Mouse (Mus musculus): ENCODE measurements around the gene Acot6.

Gene Acot6

DNA sequence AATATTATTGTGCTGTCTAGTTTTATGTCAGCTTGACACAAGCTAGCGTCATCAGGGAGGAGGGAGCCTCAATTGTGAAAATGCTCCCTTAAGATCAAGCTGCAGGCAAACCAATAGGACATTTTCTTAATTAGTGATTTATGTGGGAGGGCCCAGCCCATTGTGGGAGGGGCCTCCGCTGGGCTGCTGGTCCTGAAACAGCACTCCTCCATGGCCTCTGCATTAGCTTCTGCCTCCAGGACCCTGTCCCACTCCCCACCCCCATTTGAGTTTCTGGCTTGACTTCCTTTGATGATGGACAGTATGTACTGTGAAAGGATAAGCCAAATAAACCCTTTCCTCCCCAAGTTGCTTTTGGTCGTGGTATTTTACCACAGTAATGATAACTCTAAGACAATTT is 6.6 kb downstream of the Acot6 start:
- no peak for DNase-seq (ENCODE audit: low spot score)

DNA sequence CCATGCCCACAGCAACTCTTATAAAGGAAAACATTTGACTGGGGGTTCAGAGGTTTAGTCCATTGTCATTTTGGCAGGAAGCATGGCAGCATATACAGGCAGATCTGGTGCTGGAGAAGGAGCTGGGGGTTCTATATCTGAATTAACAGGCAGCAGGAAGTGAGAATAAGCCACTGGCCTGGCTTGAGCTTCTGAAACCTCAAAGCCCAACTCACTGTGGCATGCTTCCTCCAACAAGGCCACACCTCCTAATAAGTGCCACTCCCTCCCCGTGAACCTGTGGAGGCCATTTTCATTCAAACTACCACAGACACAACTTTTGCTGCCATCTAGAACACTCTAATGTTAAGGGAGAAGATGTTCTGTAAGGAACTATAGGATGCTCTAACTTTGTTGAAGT is 7.2 kb downstream of the Acot6 start:
- DNase-seq (ENCODE audit: low spot score): no peak

DNA sequence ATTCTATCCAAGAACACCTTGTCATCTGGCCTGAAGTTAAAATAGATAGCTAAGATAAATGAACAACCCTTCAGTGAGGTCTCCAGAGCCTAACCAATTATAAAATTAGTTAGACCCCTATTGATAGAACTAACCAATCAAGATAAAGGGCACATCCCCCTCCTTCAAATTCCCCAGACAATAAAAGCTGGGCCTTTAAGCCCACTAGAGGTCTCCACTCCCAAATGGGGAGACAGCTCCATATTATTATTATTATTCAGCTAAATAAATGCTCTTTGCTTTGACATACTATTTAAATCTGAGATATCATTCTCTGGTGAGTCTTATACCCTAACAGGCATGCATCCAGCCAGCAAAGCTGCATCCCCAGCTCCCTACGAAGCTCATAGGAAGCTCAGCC is 9.5 kb downstream of the Acot6 start:
- no peak for DNase-seq (ENCODE audit: low spot score)

DNA sequence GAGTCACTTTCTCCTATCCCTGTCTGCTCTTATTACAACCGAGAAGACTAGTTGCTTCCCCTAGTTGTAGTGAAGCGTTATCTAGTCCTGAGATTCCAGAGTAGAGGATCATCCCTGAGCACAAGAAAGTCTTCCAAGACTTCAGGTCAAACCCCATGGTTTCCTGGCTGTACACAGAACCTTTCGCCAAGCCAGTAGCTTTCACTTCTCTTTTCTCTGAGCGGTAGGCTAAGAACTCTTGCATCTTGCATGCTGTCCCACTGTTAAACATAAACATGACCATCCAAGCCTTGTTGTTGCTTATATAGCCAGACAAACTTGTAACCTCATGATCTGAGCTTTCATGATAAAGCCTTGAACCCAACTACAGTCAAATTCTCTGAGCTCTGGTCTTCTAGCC is 10.4 kb downstream of the Acot6 start:
- DNase-seq (ENCODE audit: low spot score): no peak

DNA sequence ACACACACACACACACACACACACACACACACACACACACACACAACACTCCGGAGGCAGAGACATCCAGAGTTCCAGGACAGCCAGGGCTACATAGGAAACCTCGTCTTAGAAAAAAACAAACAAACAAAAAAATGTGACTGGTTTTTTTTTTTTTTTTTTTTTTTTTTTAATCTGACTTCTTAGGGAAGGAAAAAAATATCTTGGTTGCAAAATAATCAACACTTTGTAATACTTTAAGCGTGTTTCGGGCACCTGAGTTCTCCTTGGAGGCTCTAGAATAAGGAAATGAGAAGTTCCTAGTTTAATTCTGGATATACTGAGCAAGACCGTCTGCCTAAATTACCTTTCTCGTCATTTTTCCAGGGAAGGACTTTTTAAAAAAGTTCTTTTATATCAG is 13.2 kb downstream of the Acot6 start:
- no peak for DNase-seq (ENCODE audit: low spot score)

DNA sequence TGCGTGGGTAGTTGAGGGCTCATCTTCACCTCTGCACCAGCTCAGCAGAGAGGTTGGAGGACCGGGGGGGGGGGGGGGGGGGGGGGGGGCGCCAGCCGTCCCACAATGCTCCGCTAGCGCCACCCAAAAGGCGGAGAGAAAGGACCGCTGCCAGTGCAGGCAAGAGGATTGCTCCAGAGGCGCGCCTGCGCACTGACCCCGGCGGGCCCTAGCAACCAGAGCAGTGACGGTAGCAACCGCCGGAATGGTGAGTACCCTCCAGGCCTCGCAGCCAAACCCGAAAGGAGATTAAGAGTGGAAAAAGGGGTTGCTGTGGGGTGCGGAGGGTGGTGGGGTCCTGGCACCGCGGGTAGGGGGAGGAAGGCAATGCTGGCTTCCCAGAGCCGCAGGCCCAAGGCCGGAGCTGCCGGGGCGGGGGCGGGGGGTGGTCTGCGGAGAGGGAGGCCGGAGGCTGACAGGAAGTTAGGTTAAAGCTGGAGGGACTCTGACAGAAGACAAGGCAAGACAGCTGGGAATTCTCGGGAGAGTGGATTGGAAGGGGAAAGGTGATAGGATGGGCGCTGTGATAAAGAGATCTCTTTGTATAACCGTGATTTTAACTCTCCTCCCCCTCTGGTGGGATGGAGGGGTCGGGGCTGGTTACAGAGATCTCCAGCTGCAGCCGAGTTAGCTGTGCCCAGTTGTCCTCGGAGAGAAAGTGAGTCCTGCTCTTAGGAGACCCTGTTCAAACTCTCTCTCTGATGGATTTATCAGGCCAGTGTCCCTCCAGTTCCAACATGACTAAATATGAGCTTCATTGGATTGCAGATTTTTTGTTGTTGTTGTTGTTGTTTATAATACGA is 13.9 kb downstream of the Acot6 start, which contains the start of gene Dnal1:
Dnal1 (plus strand) TSS at position 214 of the 842 bp plus-strand sequence.
- peak; percentile 80 for DNase-seq (ENCODE audit: low spot score)

DNA sequence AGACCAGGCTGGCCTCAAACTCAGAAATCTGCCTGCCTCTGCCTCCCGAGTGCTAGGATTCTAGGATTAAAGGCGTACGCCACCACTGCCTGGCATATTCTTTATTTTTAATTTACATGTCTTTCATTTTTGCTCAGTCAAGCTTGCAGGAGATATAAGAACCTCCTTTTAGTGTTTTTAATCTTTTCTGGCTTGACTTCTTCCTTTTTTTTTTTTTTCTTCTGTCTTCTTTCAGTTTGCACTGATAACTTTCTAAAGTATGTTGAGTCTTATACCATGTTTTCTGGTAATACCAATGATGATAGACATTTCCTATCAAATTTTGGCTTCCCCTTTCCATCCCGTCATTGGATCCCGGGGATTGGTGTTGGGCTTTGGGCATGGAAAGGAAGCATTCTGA is 19.1 kb downstream of the Acot6 start:
- no peak for DNase-seq (ENCODE audit: low spot score)

DNA sequence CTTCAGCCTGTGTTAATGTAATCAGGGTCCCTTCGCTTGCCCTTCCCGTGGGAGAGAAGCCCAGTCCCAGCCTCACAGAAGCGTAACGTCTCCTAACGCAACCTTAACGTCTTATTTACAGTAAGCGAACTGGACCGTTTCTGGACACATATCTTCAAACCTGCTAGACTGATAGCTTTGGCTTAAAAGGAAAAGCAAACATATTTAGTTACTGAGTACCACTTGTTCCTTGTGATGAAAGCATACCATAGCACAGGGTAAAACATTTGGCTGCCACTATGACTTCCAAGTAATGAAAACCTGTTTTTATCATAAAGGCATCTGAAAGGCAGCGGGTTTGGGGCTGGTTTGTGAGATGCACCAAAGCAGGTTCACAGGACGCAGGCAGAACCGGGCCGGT is 25.4 kb downstream of the Acot6 start:
- no peak for DNase-seq (ENCODE audit: low spot score)

DNA sequence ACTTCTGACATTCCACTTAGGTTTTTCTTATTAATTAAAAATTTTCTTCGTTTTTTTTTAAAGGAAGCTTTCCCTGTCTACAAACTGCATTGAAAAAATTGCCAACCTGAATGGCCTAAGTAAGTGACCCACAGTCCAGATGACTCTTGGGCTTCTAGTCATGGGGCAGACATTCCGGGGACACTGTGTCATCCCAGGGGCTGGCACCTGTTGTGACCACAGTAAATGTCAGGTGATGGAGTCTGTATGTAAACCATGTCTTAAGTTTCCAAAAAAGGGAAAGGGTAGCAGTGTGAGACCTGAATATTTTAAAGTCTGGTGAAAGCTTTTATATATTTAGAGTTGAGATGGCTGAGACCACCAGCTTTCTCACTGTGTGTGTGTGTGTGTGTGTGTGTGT is 26.4 kb downstream of the Acot6 start:
- DNase-seq (ENCODE audit: low spot score): no peak

DNA sequence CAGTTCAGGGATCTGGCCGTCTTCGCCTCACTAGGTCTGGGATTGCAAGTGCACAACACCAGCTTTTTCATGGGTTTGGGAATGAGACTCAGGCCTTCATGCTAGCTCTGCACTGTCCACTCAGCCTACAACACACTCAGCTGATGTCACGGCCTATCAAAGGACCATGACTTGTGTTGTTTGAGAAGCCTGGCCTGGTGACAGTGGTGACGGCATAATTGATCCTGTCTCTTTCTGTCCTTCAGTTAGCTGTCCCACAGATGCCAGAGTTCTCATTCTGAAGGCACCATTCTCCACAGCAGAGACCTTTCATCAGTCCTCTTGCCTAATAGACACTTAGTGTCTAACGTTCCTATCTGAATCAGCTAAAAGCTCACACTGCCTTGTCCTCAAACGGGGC is 28.1 kb downstream of the Acot6 start:
- DNase-seq (ENCODE audit: low spot score): no peak

DNA sequence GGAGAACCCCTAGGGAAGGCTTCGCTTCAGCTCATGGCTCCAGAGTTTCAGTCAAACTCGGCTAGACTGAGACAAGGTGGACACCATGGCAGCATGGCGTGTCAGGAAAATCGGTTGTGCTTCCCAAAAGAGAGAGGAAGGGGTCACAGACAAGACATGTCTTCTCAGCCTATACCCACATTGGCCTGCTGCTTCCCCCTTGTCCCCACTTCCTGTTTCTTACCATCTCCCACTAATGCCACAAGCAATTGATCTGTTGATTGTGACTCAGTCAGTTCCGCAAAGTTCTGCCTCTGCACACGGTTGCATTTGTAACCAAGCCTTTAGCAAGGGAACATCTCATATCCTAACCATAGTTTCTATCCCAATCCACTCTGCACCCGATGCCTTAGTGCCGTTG is 29.5 kb downstream of the Acot6 start:
- DNase-seq (ENCODE audit: low spot score): no peak

DNA sequence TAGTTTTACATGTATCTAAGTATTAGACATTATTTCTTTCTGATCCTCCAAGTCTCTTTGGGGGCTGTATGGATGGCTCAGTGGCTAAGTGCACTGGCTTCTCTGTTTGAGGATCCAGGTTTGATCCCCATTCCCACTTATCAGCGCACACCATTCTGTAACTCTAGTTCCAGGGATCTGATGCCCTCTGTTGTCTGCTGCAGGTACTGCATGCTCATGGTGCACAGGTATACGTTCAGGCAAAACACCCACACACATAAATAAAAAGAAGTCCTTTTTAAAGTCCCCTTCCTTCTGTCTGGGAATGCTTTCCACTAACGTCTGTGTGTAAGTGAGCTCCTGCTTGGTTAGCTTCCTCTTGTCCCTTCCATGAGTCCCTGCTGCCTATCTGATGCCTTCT is 31.8 kb downstream of the Acot6 start:
- no peak for DNase-seq (ENCODE audit: low spot score)

DNA sequence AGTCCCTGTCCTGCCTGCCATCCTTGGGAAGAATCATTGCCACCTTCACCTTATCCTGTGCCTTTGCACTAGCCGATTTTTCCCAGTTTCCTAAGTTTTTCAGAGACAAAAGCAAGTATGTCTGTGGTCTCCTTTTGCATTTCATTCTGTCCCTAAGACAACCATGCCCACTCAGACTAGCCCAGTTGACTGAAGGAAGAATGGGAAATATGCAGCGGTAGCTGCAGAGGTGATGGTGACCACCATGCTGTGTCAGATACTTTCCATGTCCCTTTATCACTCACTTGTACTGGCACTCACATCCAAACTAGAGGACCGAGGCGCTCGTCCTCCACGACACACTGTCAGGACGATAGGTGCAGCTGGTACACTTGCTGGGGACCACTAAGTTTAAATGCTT is 36.7 kb downstream of the Acot6 start:
- no peak for DNase-seq (ENCODE audit: low spot score)

DNA sequence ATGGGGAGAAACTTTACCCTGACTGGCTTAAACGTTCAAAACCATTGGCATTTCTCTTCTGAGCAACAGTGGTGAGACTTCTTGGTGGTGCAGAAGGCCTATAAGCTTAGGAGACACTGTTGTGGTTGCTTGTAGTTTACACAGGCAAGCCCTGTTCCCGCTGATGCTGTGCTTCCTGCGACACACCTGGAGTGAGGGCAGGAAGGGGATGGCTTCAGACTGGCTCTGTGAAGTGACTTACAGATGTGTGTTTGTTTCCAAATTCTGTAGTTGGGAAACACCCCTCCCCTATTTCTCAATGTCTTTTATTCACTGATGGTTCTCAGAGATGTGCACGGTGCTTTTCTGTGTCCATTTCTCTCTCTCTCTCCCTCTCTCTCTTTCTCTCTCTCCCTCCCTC is 39.7 kb downstream of the Acot6 start:
- DNase-seq (ENCODE audit: low spot score): no peak

DNA sequence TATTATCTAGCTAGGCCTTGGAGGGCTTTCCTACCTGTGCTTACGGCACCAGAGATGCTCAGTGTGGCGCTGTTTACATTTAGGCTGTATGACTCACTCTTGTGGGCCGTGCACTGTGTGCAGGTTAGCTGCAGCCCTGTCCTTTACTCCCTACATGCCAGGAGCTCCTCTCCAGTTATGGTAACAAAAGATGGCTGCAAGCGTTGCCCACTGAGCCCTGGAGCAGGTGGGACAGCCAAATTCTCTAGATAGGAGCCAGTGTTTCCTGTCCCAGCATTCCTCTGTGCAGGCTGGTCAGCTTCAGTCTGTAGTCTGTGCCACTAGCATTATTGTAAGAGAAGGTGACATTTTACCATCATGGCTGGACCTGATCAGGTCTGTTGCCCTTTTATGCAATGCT is 40.8 kb downstream of the Acot6 start:
- DNase-seq (ENCODE audit: low spot score): no peak

DNA sequence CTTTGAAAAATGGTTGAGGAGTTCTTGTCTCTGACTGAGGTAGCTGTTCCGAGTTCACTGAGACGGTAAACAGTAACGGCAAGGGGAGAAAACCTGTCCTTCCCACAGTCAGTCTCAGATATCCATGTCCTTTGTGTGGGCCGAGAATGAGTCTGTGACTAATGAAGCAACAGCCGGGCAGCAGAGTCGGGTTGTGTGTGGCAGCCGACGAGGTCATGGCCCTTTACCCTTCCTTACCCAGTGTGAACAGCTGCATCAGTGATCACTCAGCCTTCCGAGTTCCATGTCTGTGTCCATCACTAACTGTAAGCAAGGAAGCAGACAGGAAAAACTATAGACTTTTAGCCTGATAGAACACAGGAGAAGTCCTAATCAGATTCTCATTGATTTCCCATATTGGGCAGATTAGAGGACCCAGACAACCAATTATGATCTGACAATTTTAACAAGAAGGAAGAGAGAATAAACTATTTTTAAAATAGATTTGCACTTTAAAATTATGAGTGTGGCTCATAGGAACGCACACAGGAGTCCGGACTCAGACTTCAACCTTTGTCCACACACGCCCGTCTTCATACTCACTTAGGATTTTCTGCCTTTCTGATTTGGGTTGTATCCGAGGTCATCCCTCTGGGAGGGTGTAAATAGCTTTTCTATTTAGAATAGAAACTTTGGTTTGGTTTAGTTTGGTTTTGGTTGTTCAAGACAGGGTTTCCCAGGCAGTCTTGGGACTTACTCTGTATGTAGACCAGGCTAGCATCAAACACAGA is 42.0 kb downstream of the Acot6 start:
- DNase-seq (ENCODE audit: low spot score): no peak

DNA sequence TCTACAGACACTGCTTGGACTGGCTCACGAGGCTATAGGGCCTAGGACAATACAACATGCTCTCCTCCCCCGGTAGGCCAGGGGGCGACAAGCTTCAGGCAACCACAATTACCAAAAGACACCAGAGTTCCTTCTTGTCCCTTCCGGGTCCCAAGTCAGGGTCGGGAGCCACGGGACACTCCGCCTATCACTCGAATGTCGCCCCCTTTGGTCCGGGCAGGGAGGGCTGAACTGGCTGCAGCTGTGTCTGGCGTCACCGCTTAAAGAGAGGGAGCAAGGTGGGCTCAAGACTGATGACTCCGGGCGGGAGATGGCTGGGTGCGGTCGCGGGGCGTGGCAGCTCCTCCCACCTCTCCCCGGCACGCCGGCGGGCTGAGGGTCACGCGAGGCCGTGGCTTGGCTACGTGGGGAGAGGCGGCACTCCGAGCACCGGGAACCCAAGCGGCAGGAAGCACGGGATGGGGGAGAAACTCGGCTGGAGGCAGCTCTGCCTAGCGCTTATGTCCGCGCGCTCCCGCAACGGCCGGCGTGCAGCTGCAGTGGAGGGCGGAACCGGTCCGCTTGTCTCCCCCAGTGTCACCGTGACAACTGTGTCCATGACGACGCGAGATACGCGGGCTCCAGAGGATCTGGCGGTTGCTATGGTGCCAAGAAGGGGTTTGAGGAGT is 47.6 kb downstream of the Acot6 start, which contains the start of gene Pnma1:
Pnma1 (minus strand) TSS at position 536 of the 668 bp plus-strand sequence.
- DNase-seq (ENCODE audit: low spot score): peak; percentile 57

DNA sequence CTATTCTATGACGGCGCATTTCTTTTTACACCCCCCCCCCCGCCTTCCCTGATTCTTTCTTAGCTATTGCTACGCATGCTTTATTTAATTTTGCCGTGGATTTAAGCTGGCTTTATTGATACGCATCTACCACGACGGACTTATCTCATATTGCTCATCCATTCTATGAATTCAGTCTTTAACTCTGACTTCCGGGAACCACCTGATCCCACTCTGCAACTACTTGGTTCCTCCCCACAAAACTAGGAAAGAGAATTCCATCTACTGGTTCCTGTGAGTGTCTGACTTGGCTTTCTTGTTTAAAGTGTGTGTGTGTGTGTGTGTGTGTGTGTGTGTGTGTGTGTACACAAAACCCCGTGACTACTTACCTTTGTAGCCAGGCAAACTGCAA is 48.2 kb downstream of the Acot6 start:
- DNase-seq (ENCODE audit: low spot score): no peak

DNA sequence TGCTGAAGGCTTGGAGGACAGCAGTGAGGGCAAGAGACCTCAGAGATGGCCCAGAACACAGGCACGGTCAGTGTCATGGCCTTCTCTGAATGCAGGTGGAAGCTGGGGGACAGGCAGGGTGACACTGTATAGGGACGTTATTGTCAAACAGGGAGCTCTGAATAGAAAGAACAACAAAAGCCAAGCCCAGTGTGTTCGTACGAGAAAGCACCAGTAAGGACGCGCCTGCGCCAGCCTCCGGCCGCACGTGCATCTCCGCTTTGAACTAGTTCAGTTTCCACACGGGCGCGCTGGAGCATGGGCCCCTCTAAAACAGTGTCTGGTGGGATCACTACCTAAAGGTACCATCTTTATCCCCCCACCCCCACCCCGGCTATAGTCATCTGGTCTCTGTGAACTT is 49.5 kb downstream of the Acot6 start:
- DNase-seq (ENCODE audit: low spot score): no peak

DNA sequence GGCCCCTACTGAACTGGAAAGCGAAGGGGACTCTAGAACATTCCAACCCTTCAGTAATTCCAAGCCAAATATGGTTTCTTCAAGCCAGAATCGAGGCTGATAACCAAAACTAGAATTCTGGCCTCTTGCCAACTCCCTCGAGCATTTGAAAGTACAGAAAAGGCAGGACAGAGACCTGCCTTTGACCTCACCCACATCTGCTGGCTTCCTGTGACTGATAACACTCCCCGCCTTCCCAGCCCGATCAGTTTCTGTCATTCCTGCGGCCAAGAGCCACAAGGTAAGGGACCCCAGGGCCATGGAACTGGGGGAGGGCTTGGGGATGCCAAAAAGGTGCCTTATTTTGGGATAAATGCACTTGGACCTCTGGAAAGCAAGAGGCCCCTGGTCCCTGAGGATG is 50.5 kb downstream of the Acot6 start:
- DNase-seq (ENCODE audit: low spot score): no peak

DNA sequence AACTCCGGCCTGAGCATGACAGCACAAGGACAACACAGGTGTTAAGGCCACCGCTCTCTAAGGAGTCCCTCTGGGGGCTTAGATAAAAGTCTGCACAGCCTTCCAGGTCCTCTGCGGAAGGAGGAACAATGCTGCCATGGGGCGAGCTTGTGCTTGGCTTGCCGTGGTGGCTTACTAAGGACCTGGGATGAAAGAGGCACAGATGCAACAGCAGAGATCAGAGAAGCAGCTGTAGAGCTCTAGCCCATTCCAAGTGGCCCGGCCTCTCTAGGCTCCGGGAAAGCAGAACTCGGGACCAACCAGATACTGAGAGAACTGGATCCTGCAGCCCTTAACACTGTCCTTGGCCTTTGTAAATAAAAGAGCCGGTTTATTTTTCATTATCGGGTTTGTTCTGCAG is 51.5 kb downstream of the Acot6 start:
- DNase-seq (ENCODE audit: low spot score): no peak

DNA sequence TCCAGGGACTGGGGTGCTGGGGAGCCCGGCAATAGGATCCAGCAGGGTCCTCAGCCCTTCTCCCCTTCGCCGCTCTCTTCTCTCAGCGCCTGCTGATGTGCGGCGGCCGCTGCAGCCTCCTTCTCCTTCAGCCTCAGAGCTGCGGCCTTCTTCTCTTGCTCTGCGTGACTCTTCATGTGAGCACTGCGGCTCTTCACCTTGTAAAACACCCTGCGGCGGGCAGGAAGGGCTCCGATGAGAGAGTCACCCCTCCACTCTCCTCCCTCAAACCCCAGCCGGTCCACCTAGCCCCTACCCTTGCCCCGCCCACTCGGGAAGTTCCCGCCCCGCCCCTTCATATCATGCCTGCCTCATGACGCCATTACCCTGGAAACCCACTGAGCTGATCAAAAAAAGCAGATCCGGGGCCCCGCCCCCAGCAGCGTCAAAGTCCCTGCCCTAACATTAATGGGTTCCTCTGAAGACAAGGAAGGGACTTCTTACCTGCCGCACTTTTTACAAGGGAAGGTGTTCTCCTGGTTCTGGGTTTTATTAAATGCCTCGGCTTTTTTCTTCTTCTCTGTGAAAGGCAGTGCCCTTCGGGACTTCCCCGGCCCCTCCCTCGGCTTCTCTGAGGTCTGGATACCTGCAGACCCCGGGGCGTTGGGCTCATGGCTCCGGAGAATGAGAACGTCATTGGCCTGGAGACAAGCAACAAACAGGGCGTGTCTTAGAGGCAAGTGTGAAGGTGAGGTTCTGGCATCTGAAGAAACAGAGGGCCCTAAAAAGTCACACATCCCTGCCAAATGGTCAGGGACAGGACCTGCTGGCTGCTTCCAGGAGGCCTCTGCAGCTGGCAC is 52.1 kb downstream of the Acot6 start:
- no peak for DNase-seq (ENCODE audit: low spot score)
